Mouse (Mus musculus) small intestine, adult 2 months (tissue): ENCODE measurements around the gene Nedd9. TPM values are rescaled to one million over a fixed set of nuclear protein-coding genes. Genes with fewer than 3 reads are reported as not detected.

Source experiments
- H3K27ac ChIP-seq: fragments of 200-500 bp; 2 replicates; pipeline ENCODE4 v1.5.1; 2012; ENCODE audit warnings: low read depth, low read length, control low read depth, inconsistent platforms; ENCODE audit not compliant: insufficient read depth
- H3K27me3 ChIP-seq: fragments of 200-500 bp; 2 replicates; pipeline ENCODE4 v1.6.1; 2012; ENCODE audit warnings: mild to moderate bottlenecking, moderate library complexity, low read length, inconsistent platforms; ENCODE audit not compliant: control insufficient read depth, insufficient read depth
- H3K36me3 ChIP-seq: fragments of 200-500 bp; 2 replicates; pipeline ENCODE4 v1.6.1; 2012; ENCODE audit warnings: mild to moderate bottlenecking, low read length, control low read depth, inconsistent platforms; ENCODE audit not compliant: control insufficient read depth, insufficient read depth
- H3K4me1 ChIP-seq: fragments of 200-500 bp; 2 replicates; pipeline ENCODE4 v1.6.1; 2012; ENCODE audit warnings: low read length, inconsistent platforms, mixed read lengths; ENCODE audit not compliant: control insufficient read depth, insufficient read depth, insufficient read length
- H3K4me3 ChIP-seq: fragments of 200-500 bp; 2 replicates; pipeline ENCODE4 v1.5.1; 2012; ENCODE audit warnings: low read depth, mild to moderate bottlenecking, control low read depth, inconsistent platforms, low read length, moderate library complexity
- CTCF ChIP-seq: fragments of 200-500 bp; IDR thresholded peaks from 2 replicates; pipeline ENCODE4 v1.5.1; 2012; ENCODE audit warnings: low read depth, mild to moderate bottlenecking, control low read depth, inconsistent platforms, low read length, moderate library complexity, mixed read lengths; ENCODE audit not compliant: insufficient replicate concordance, insufficient read length; ENCODE audit errors: extremely low read depth
- POLR2A ChIP-seq: fragments of 200-500 bp; IDR thresholded peaks from 2 replicates; pipeline ENCODE4 v1.6.1; 2012; ENCODE audit warnings: low read depth, mild to moderate bottlenecking, control low read depth, inconsistent platforms, low read length, moderate library complexity
- WGBS: fragments of 180-500 bp; shearing (Covaris S2); methylation state at CpG from one replicate; pipeline ENCODE4 v1.1.7; 2018; 5-methylcytosine and 5-hydroxymethylcytosine counted together
- polyA plus RNA-seq: library from polyadenylated mRNA; depleted of rRNA; stranded (reverse); fragments of >200 nt; gene quantifications from 2 replicates; pipeline ENCODE4 v1.2.3, GENCODE M21; 2012

Nedd9 gene
- polyA plus RNA-seq, 1 experiment, result 18.1 TPM

GRCm38 (mm10) chr13:41479737-41480435 is 7.3 kb downstream of the Nedd9 start:
- no peak overlapping the region for H3K4me3 ChIP-seq
- peaks cover 6% of the 10 kb centered on the region; the same call in 1 of the 2 replicates for H3K4me1 ChIP-seq
- H3K27me3 ChIP-seq, result no peaks in the 10 kb centered on the region
- no peaks in the 10 kb centered on the region for H3K36me3 ChIP-seq
- TF ChIP-seq CTCF, result no peak
- no peak for TF ChIP-seq POLR2A
- H3K27ac ChIP-seq, result no peak overlapping the region
- WGBS, result 75% methylated on average over 15 of the region's 15 CpGs

- H3K27me3 ChIP-seq, result no peaks in the 10 kb centered on the region
- 35% methylated on average over 4 of the region's 4 CpGs for WGBS
- H3K36me3 ChIP-seq, result no peaks in the 10 kb centered on the region
- H3K4me1 ChIP-seq, result peaks cover 2% of the 10 kb centered on the region; the same call in 1 of the 2 replicates
- no peak overlapping the region for H3K4me3 ChIP-seq
- no peak overlapping the region for H3K27ac ChIP-seq
- no peak for TF ChIP-seq CTCF
- no peak for TF ChIP-seq POLR2A
Measured at GRCm38 (mm10) chr13:41476216-41476615, 10.9 kb downstream of the Nedd9 start.

GRCm38 (mm10) chr13:41474365-41474764 is 12.8 kb downstream of the Nedd9 start:
- Histone ChIP-seq H3K4me3 (no peak overlapping the region), H3K27me3 (no peaks in the 10 kb centered on the region), H3K4me1 (peaks cover 2% of the 10 kb centered on the region; the same call in 1 of the 2 replicates), H3K27ac (no peak overlapping the region), H3K36me3 (no peaks in the 10 kb centered on the region)
- TF ChIP-seq CTCF (no peak), POLR2A (no peak)
- WGBS, result 87% methylated on average over 5 of the region's 5 CpGs

- Histone ChIP-seq H3K27me3 (no peaks in the 10 kb centered on the region), H3K4me3 (no peak overlapping the region)
Measured at GRCm38 (mm10) chr13:41473504-41473903, 13.7 kb downstream of the Nedd9 start.

GRCm38 (mm10) chr13:41472878-41473424 is 14.2 kb downstream of the Nedd9 start:
- H3K4me3 ChIP-seq, result no peak overlapping the region
- 78% methylated on average over 5 of the region's 5 CpGs for WGBS
- no peak overlapping the region for H3K27ac ChIP-seq
- TF ChIP-seq CTCF (no peak), POLR2A (no peak)
- H3K27me3 ChIP-seq, result no peaks in the 10 kb centered on the region
- no peaks in the 10 kb centered on the region for H3K4me1 ChIP-seq
- no peaks in the 10 kb centered on the region for H3K36me3 ChIP-seq

More at GRCm38 (mm10) chr13:41473504-41473903, 13.7 kb downstream of the Nedd9 start:
- 82% methylated on average over 4 of the region's 4 CpGs for WGBS
- Histone ChIP-seq H3K27ac (no peak overlapping the region), H3K4me1 (peaks cover 2% of the 10 kb centered on the region; the same call in 1 of the 2 replicates), H3K36me3 (no peaks in the 10 kb centered on the region)
- TF ChIP-seq CTCF, result no peak
- TF ChIP-seq POLR2A, result no peak

- Histone ChIP-seq H3K4me1 (peaks cover 14% of the 10 kb centered on the region), H3K27me3 (no peaks in the 10 kb centered on the region), H3K27ac (no peak overlapping the region), H3K4me3 (no peak overlapping the region), H3K36me3 (no peaks in the 10 kb centered on the region)
- TF ChIP-seq CTCF (no peak), POLR2A (no peak)
- WGBS, result 75% methylated on average over 5 of the region's 5 CpGs
Measured at GRCm38 (mm10) chr13:41468277-41468676, 18.9 kb downstream of the Nedd9 start.

GRCm38 (mm10) chr13:41467036-41467435 is 20.1 kb downstream of the Nedd9 start:
- TF ChIP-seq POLR2A (no peak), CTCF (no peak)
- H3K4me3 ChIP-seq, result no peak overlapping the region
- H3K36me3 ChIP-seq, result no peaks in the 10 kb centered on the region
- H3K27me3 ChIP-seq, result no peaks in the 10 kb centered on the region
- H3K4me1 ChIP-seq, result peaks cover 14% of the 10 kb centered on the region
- WGBS, result 47% methylated on average over 2 of the region's 2 CpGs
- peak overlapping the region; percentile 84 for H3K27ac ChIP-seq
